Mouse (Mus musculus) bone marrow, adult 2 months (tissue): ENCODE measurements around the gene H3f3a.

ENCODE experiments used
- CTCF ChIP-seq: fragments of 200-500 bp; IDR thresholded peaks from 2 replicates; pipeline ENCODE4 v1.5.1; 2011; ENCODE audit warnings: low read length, control low read depth; ENCODE audit not compliant: control insufficient read depth, insufficient read depth
- POLR2A ChIP-seq: fragments of 200-500 bp; IDR thresholded peaks from 2 replicates; pipeline ENCODE4 v1.6.1; 2011; ENCODE audit warnings: low read depth, mild to moderate bottlenecking, control low read depth, low read length, borderline replicate concordance; ENCODE audit not compliant: control insufficient read depth

DNA sequence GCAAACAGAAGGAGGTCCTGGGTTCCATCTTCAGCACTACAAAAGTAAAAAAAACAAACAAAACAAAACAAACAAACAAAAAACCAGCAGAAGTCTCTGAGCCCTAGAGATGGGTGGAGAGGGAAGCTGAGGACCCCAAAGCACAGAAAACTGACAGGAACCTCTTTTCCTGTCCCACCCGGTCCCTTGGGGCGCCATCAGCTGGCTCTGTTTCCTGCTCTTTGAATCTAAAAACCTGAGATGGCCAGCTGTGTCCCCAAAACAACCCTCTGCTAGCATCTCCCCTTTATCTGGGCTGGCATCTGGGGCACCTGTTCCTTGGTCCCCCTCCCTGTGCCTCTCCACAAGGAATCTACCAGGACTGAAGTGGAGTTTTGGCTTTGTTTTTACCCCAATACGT, 11.0 kb upstream of the H3f3a start:
- TF ChIP-seq CTCF (no peak), POLR2A (no peak)
